Mouse (Mus musculus): ENCODE results near the gene Mat2a.

Mat2a gene

DNA sequence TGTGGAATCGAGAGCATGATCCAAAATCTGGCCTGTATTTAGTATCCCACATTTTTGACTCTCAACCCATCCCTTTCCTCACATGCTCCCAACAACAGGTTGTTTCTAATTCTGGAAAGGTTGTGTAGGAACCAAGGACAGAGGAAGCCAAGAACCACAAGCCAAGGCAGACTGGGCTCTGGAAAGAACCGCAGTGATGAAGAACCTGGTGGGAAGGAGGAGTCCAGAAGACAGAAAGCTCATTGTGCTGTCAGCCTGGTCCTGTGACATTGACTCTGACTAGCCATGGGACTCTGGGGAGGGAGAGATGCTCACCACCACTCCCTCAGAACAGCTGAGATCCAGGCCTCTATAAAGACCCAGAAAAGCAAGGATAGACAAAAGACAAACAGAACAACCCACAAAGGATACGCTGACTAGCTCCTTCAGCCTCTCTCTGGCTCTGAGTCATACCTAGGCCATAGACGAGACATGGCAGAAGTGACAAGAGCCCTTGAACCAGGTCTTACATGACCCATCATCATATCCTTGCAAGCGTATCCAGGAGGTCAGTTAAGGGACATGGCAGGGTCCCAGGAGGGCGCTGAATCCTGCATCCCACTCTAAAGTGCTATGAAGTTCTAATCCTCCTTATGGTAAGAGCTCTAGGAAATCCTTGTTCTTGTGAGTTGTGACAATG is 56.1 kb downstream of the Mat2a start:
- no peak for DNase-seq (ENCODE audit: low read depth, low spot score)

Measured in telencephalon, adult 2 months (tissue).